Comparison of ENCODE assay signal across 15 mouse cellular contexts in genomic region chr5:24928816-24929215, GRCm38 (mm10).
"Had no signal": no experiment of that assay in that cellular context is flagged by ENCODE, and none has a peak within 500 bp of the region (broad histone marks: within the 10 kb centered on the region; RNA-seq: fewer than 3 reads in every experiment).

No protein-coding gene starts in this region.

- DNase-seq: lung, adult 18-20 months; lung, embryonic 14.5 days; lung, postnatal 10 days; lung, postnatal 4 days; midbrain, embryonic 14.5 days; right cerebral cortex, postnatal 14 days; right cerebral cortex, postnatal 4 days; spleen, adult 18-20 months; thymus, adult 18-20 months; thymus, postnatal 14 days; thymus, postnatal 36 days had no signal

- H3K9me3 ChIP-seq: midbrain, embryonic 12.5 days had no signal

- H3K4me1 ChIP-seq: neural tube, embryonic 12.5 days had no signal

- H3K9ac ChIP-seq: lung, embryonic 14.5 days; midbrain, embryonic 12.5 days; neural tube, embryonic 12.5 days had no signal

- ATAC-seq: midbrain, embryonic 16.5 days had no signal

- H3K27me3 ChIP-seq: midbrain, embryonic 12.5 days; neural tube, embryonic 12.5 days had no signal

- H3K4me2 ChIP-seq: lung, embryonic 14.5 days; midbrain, embryonic 12.5 days; neural tube, embryonic 12.5 days had no signal

- H3K36me3 ChIP-seq: midbrain, embryonic 10.5 days; midbrain, embryonic 12.5 days; neural tube, embryonic 12.5 days had no signal

- H3K27ac ChIP-seq: midbrain, embryonic 10.5 days; midbrain, embryonic 12.5 days; neural tube, embryonic 12.5 days had no signal

- H3K4me3 ChIP-seq: midbrain, embryonic 10.5 days; midbrain, embryonic 12.5 days; neural tube, embryonic 12.5 days had no signal
